Mouse (Mus musculus): ENCODE measurements around the gene Flad1. TPM values are rescaled to one million over a fixed set of nuclear protein-coding genes. Genes with fewer than 3 reads are reported as not detected.

Gene Flad1
- polyA plus RNA-seq, 1 experiment from 2014 or later: 30.8 TPM

DNA sequence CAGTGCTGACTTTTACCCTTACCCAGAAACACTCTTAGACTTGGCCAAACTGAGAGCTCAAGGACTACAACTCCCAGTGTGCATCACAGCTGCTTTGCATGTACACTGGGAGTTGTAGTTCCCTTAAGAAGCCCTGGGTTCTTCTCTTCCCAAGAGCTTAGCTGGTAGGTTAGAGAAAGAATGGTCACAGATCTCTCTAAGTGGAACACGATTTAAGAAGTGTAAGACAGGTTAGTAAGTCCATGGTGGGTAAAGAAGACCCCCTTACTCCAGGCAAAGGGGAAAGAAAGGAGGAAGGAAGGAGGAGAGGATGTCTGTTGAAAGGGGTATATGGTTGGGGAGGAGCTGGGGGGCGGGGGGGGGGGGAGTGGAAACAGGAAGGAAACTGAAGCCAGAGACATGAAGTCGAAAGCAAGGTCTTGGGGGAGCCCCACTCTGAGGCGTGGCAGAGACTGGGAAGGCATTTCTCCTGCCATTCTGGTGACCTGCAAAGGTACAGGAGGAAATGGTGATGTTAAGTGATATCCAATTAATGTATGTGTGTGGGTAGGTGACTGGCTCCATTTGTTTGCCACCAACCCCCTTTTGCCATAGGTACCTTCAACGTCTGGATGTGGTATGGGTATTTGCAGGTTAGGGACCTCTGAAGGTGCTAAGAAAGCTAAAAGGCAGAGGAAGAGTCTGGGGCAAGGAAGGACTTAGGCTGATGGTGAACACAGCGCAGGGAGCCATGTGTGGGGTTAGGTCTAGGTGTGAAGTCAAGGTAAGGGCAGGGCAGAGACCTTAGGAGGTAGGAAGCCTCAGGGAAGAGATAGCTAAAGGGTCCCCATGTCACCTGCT, 22.5 kb downstream of the Flad1 start:
- H3K4me1 ChIP-seq (ENCODE audit: control insufficient read depth, insufficient read depth, low read length): peaks cover 18% of the 10 kb centered on the region
- ATAC-seq (ENCODE audit: low read depth): no peak

GRCm38 (mm10) chr3:89388134-89388881, 23.4 kb downstream of the Flad1 start:
- Histone ChIP-seq H3K36me3 (ENCODE audit: control insufficient read depth, insufficient read depth, low read length) (no peaks in the 10 kb centered on the region), H3K27ac (ENCODE audit: low read depth, low read length) (no peak overlapping the region), H3K9ac (replicated peaks; ENCODE audit: low read depth, low read length) (no peak overlapping the region), H3K4me3 (ENCODE audit: low read depth, low read length) (no peak overlapping the region), H3K4me2 (ENCODE audit: low read depth, low read length) (no peak overlapping the region), H3K9me3 (ENCODE audit: control insufficient read depth, low read length) (no peaks in the 10 kb centered on the region), H3K27me3 (ENCODE audit: control insufficient read depth, insufficient read depth, low read length) (0 out of 2 replicates have a peak, but pooled peaks cover 2% of the 10 kb centered on the region), H3K4me1 (ENCODE audit: control insufficient read depth, insufficient read depth, low read length) (peaks cover 18% of the 10 kb centered on the region)
- ATAC-seq (ENCODE audit: low read depth): no peak
- WGBS: 75% methylated on average over 11 of the region's 11 CpGs

More for the DNA sequence above, 22.5 kb downstream of the Flad1 start:
- H3K4me2 ChIP-seq (ENCODE audit: low read depth, low read length): no peak overlapping the region
- WGBS: 67% methylated on average over 5 of the region's 6 CpGs
- no peak overlapping the region for H3K9ac ChIP-seq (replicated peaks; ENCODE audit: low read depth, low read length)
- H3K9me3 ChIP-seq (ENCODE audit: control insufficient read depth, low read length): no peaks in the 10 kb centered on the region
- no peak overlapping the region for H3K4me3 ChIP-seq (ENCODE audit: low read depth, low read length)
- H3K27ac ChIP-seq (ENCODE audit: low read depth, low read length): no peak overlapping the region
- H3K27me3 ChIP-seq (ENCODE audit: control insufficient read depth, insufficient read depth, low read length): 0 out of 2 replicates have a peak, but pooled peaks cover 2% of the 10 kb centered on the region
- no peaks in the 10 kb centered on the region for H3K36me3 ChIP-seq (ENCODE audit: control insufficient read depth, insufficient read depth, low read length)

DNA sequence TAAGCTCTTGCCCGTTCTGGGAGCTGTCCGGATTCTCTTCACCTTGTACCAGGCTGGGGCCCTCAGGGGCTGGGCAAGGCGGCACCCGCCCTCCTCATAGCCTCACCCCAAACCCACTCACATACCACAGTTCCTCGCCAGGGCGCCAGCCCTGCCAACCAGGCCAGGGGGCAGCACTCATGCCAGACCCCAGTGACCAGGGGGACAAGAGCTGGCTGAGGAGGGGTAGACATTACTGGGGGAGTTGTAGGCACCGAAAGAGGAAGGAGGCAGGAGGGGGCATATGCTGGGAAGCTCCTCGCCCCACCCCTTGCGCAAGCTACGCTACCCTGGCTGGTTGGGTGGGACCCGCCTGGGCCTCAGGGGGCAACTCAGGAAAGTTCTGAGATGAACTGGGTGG, 24.0 kb downstream of the Flad1 start:
- no peak overlapping the region for H3K27ac ChIP-seq (ENCODE audit: low read depth, low read length)
- H3K36me3 ChIP-seq (ENCODE audit: control insufficient read depth, insufficient read depth, low read length): no peaks in the 10 kb centered on the region
- H3K27me3 ChIP-seq (ENCODE audit: control insufficient read depth, insufficient read depth, low read length): 0 out of 2 replicates have a peak, but pooled peaks cover 2% of the 10 kb centered on the region
- 81% methylated on average over 11 of the region's 11 CpGs for WGBS
- no peaks in the 10 kb centered on the region for H3K9me3 ChIP-seq (ENCODE audit: control insufficient read depth, low read length)
- peaks cover 16% of the 10 kb centered on the region; the same call in 1 of the 2 replicates for H3K4me1 ChIP-seq (ENCODE audit: control insufficient read depth, insufficient read depth, low read length)
- H3K4me3 ChIP-seq (ENCODE audit: low read depth, low read length): no peak overlapping the region
- no peak for ATAC-seq (ENCODE audit: low read depth)
- H3K9ac ChIP-seq (replicated peaks; ENCODE audit: low read depth, low read length): no peak overlapping the region
- no peak overlapping the region for H3K4me2 ChIP-seq (ENCODE audit: low read depth, low read length)

DNA sequence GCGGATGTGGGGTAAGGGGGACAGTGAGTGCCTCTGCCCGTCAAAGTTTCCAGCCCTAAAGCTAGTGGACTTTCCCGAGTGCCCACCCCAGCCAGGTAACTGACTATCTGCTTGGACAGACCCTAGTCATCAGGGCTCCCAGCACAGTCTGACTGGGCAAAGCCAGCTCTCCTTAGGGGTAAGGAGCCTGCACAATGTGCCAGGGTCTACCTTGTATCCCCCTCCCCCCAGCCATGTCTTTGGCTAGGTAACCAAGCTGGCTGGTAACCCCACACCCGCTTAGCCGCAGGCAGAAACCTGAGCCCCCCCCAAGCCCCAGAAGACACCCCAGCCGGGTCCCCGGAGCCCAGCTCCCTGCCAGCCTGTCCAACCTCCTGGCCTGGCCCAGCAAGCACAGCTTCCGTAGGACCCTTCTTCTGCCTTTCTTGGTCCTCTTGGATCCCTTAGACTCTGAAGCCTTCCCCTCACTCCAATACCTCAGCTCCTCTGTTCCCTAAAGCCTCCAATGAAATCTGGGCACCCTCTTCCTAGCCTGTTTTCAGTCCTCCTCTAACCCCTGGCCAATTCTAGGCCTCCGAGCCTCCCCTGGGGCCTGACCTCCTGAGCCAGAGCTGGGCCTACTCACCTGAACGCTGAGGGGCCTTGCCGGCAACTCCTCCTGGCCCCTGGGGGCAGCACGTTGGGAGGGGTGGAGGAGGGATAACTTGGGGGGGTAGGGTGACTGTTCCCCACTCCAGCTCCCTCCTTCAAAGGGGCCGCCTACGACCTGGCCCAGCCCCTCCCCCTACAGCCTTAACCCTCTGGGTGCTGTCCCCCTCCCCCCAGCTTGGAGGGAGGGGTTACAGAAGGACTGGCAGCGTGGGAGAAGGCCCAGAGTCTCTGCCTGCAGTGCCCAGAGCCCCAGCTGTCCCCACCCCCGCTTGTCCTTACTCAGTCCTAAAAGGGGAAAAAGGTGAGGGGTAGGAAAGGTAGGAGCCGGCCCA, 24.9 kb downstream of the Flad1 start:
- Histone ChIP-seq H3K9me3 (ENCODE audit: control insufficient read depth, low read length) (no peaks in the 10 kb centered on the region), H3K27ac (ENCODE audit: low read depth, low read length) (no peak overlapping the region), H3K4me3 (ENCODE audit: low read depth, low read length) (no peak overlapping the region), H3K4me2 (ENCODE audit: low read depth, low read length) (no peak overlapping the region), H3K4me1 (ENCODE audit: control insufficient read depth, insufficient read depth, low read length) (peaks cover 8% of the 10 kb centered on the region; the same call in 1 of the 2 replicates), H3K36me3 (ENCODE audit: control insufficient read depth, insufficient read depth, low read length) (no peaks in the 10 kb centered on the region), H3K27me3 (ENCODE audit: control insufficient read depth, insufficient read depth, low read length) (no peaks in the 10 kb centered on the region), H3K9ac (replicated peaks; ENCODE audit: low read depth, low read length) (no peak overlapping the region)
- ATAC-seq (ENCODE audit: low read depth): no peak
- 61% methylated on average over 17 of the region's 17 CpGs for WGBS

DNA sequence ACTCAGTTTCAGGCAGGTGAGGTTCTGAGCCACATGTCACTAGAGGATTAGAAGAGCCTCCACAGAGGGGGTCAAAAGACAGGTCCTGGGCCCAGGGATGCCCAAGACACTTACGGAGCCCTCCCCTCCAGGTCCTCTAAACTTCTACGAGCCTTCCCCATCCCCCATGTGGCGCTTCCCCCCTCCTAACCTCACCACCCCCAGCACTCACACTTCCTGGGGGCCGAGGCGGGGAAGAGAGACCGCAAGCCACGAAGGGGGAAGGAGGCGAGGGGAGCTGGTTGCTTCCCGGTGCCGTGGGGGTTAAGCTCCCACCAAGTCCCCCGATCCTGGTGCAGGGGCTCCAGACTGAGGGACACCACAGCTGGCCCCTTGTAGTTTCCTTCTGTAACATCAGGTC, 26.2 kb downstream of the Flad1 start:
- ATAC-seq (ENCODE audit: low read depth): no peak
- Histone ChIP-seq H3K9me3 (ENCODE audit: control insufficient read depth, low read length) (no peaks in the 10 kb centered on the region), H3K4me3 (ENCODE audit: low read depth, low read length) (no peak overlapping the region), H3K27me3 (ENCODE audit: control insufficient read depth, insufficient read depth, low read length) (no peaks in the 10 kb centered on the region), H3K9ac (replicated peaks; ENCODE audit: low read depth, low read length) (no peak overlapping the region), H3K4me2 (ENCODE audit: low read depth, low read length) (no peak overlapping the region), H3K4me1 (ENCODE audit: control insufficient read depth, insufficient read depth, low read length) (no peaks in the 10 kb centered on the region), H3K36me3 (ENCODE audit: control insufficient read depth, insufficient read depth, low read length) (no peaks in the 10 kb centered on the region), H3K27ac (ENCODE audit: low read depth, low read length) (no peak overlapping the region)
- WGBS: 58% methylated on average over 11 of the region's 11 CpGs

GRCm38 (mm10) chr3:89384331-89385076, 27.2 kb downstream of the Flad1 start:
- Histone ChIP-seq H3K36me3 (ENCODE audit: control insufficient read depth, insufficient read depth, low read length) (no peaks in the 10 kb centered on the region), H3K4me2 (ENCODE audit: low read depth, low read length) (no peak overlapping the region), H3K9me3 (ENCODE audit: control insufficient read depth, low read length) (no peaks in the 10 kb centered on the region), H3K9ac (replicated peaks; ENCODE audit: low read depth, low read length) (no peak overlapping the region), H3K27ac (ENCODE audit: low read depth, low read length) (no peak overlapping the region), H3K27me3 (ENCODE audit: control insufficient read depth, insufficient read depth, low read length) (no peaks in the 10 kb centered on the region), H3K4me1 (ENCODE audit: control insufficient read depth, insufficient read depth, low read length) (no peaks in the 10 kb centered on the region), H3K4me3 (ENCODE audit: low read depth, low read length) (no peak overlapping the region)
- 77% methylated on average over 11 of the region's 12 CpGs for WGBS
- ATAC-seq (ENCODE audit: low read depth): no peak

DNA sequence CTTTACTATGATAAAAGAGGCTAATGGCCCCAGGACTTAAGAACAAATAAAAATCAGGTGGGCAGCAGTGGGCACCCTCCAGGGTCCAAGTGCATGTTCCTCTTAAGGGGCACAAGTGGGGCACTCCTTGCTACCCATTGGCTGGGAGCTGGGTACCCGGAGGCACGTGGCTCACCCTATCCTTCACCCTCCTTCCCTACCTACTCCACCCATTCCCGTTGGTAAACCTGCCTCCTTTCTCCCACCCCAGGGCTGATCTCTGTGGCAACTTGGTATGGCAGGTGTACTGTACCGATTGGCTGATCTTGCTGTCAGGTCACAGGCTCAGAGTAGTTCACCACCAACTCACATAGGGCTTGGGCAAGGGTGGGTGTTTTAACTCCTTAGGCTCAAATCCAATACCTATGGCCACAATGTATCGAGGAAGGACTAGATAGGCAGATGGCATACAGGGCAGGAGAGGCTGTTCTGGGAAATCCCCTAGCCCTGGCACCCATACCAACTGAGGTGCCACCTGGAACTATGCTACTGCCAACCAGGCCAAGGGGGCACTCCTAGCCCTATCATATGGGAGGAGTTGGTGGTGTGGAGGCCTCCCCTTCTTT, 27.9 kb downstream of the Flad1 start:
- H3K27ac ChIP-seq (ENCODE audit: low read depth, low read length): no peak overlapping the region
- no peak overlapping the region for H3K4me3 ChIP-seq (ENCODE audit: low read depth, low read length)
- no peak for ATAC-seq (ENCODE audit: low read depth)
- H3K9me3 ChIP-seq (ENCODE audit: control insufficient read depth, low read length): no peaks in the 10 kb centered on the region
- WGBS: 94% methylated on average over 5 of the region's 5 CpGs
- H3K4me2 ChIP-seq (ENCODE audit: low read depth, low read length): no peak overlapping the region
- H3K27me3 ChIP-seq (ENCODE audit: control insufficient read depth, insufficient read depth, low read length): no peaks in the 10 kb centered on the region
- H3K4me1 ChIP-seq (ENCODE audit: control insufficient read depth, insufficient read depth, low read length): peaks cover 3% of the 10 kb centered on the region; the same call in 1 of the 2 replicates
- no peak overlapping the region for H3K9ac ChIP-seq (replicated peaks; ENCODE audit: low read depth, low read length)
- H3K36me3 ChIP-seq (ENCODE audit: control insufficient read depth, insufficient read depth, low read length): no peaks in the 10 kb centered on the region

GRCm38 (mm10) chr3:89382950-89383349, 28.7 kb downstream of the Flad1 start:
- no peaks in the 10 kb centered on the region for H3K36me3 ChIP-seq (ENCODE audit: control insufficient read depth, insufficient read depth, low read length)
- no peaks in the 10 kb centered on the region for H3K9me3 ChIP-seq (ENCODE audit: control insufficient read depth, low read length)
- no peak for ATAC-seq (ENCODE audit: low read depth)
- H3K4me2 ChIP-seq (ENCODE audit: low read depth, low read length): no peak overlapping the region
- peaks cover 9% of the 10 kb centered on the region; the same call in 1 of the 2 replicates for H3K4me1 ChIP-seq (ENCODE audit: control insufficient read depth, insufficient read depth, low read length)
- no peak overlapping the region for H3K4me3 ChIP-seq (ENCODE audit: low read depth, low read length)
- no peak overlapping the region for H3K27ac ChIP-seq (ENCODE audit: low read depth, low read length)
- H3K27me3 ChIP-seq (ENCODE audit: control insufficient read depth, insufficient read depth, low read length): no peaks in the 10 kb centered on the region
- H3K9ac ChIP-seq (replicated peaks; ENCODE audit: low read depth, low read length): no peak overlapping the region
- 87% methylated on average over 5 of the region's 5 CpGs for WGBS

Measured in neural tube, embryonic 14.5 days (tissue).